Mouse (Mus musculus) intestine, embryonic 15.5 days (tissue): ENCODE data around the gene Git1. TPM values are rescaled to one million over a fixed set of nuclear protein-coding genes. Genes with fewer than 3 reads are reported as not detected.

Source experiments
- ATAC-seq: fragments of 200-750 bp; cut with Nextera tagmentation; 2 replicates; pipeline ENCODE4 v1.8.0; 2017; ENCODE audit warnings: moderate TSS enrichment, moderate library complexity
- H3K27ac ChIP-seq: fragments of 300-500 bp; sonication (generic); 2 replicates; pipeline ENCODE4 v1.5.1; 2015; ENCODE audit warnings: mild to moderate bottlenecking, inconsistent platforms
- H3K27me3 ChIP-seq: fragments of 300-500 bp; sonication (generic); replicated peaks from 2 replicates; pipeline ENCODE4 v1.6.1; 2015; ENCODE audit warnings: inconsistent platforms
- H3K36me3 ChIP-seq: fragments of 300-500 bp; sonication (generic); 2 replicates; pipeline ENCODE4 v1.6.1; 2015; ENCODE audit warnings: inconsistent platforms
- H3K4me1 ChIP-seq: fragments of 300-500 bp; sonication (generic); replicated peaks from 2 replicates; pipeline ENCODE4 v1.6.1; 2015; ENCODE audit warnings: inconsistent platforms
- H3K4me2 ChIP-seq: fragments of 300-500 bp; sonication (generic); replicated peaks from 2 replicates; pipeline ENCODE4 v1.6.1; 2015; ENCODE audit warnings: mild to moderate bottlenecking, inconsistent platforms
- H3K4me3 ChIP-seq: fragments of 300-500 bp; sonication (generic); replicated peaks from 2 replicates; pipeline ENCODE4 v1.5.1; 2015; ENCODE audit warnings: inconsistent platforms
- H3K9ac ChIP-seq: fragments of 300-500 bp; sonication (generic); 2 replicates; pipeline ENCODE4 v1.6.1; 2015; ENCODE audit warnings: inconsistent platforms
- H3K9me3 ChIP-seq: fragments of 300-500 bp; sonication (generic); 2 replicates; pipeline ENCODE4 v1.6.1; 2016; ENCODE audit warnings: inconsistent platforms
- WGBS: fragments of 180-500 bp; shearing (Covaris S2); methylation state at CpG from one replicate; pipeline ENCODE4 v1.1.7; 2015; 5-methylcytosine and 5-hydroxymethylcytosine counted together
- polyA plus RNA-seq: library from polyadenylated mRNA; unstranded; fragments of >200 nt; fragmentation: Nextera tagmentation; extraction: Ambion mirVana; gene quantifications from 2 replicates; pipeline ENCODE4 v1.2.1, GENCODE M21; 2015

The Git1 gene
- polyA plus RNA-seq, 1 experiment from 2014 or later: 10.7 TPM

GRCm38 (mm10) chr11:77506941-77507340 is 13.6 kb downstream of the Git1 start:
- Histone ChIP-seq H3K27ac (peak overlapping the region; percentile 2; the same call in 1 of the 2 replicates), H3K36me3 (peaks cover 49% of the 10 kb centered on the region), H3K9ac (no peak overlapping the region), H3K4me3 (no peak overlapping the region), H3K4me2 (no peak overlapping the region), H3K4me1 (peaks cover 25% of the 10 kb centered on the region), H3K9me3 (no peaks in the 10 kb centered on the region), H3K27me3 (no peaks in the 10 kb centered on the region)
- no peak for ATAC-seq
- 81% methylated on average over 6 of the region's 6 CpGs for WGBS

DNA sequence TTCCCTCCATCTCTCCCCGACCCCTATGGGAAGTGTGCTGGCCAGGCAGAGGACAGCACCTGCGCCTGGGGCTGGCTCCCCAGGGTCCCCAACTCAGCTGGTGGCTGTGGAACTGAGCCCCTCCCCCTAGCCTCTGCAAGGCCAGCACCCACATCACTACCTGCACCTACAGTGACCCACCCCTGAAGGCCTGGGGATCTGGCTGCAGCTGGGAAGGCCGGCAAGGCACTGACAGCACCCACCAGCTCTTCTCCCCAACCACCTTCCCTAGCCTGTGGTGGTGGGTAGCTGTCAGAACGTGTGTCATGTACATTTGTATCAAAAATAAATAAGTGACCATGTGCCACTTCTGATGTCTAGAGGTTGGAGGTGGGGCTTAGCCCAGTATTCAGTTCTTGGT is 14.1 kb downstream of the Git1 start:
- ATAC-seq: no peak
- peaks cover 46% of the 10 kb centered on the region for H3K36me3 ChIP-seq
- no peak overlapping the region for H3K4me3 ChIP-seq
- no peaks in the 10 kb centered on the region for H3K9me3 ChIP-seq
- 77% methylated on average over 4 of the region's 4 CpGs for WGBS
- H3K27ac ChIP-seq: no peak overlapping the region
- H3K4me2 ChIP-seq: no peak overlapping the region
- H3K27me3 ChIP-seq: no peaks in the 10 kb centered on the region
- H3K4me1 ChIP-seq: peaks cover 28% of the 10 kb centered on the region
- H3K9ac ChIP-seq: no peak overlapping the region

GRCm38 (mm10) chr11:77508068-77509021 is 15.0 kb downstream of the Git1 start:
- Histone ChIP-seq H3K9ac (peak overlapping the region; percentile 39), H3K27me3 (no peaks in the 10 kb centered on the region), H3K9me3 (no peaks in the 10 kb centered on the region), H3K27ac (no peak overlapping the region), H3K4me1 (peaks cover 29% of the 10 kb centered on the region), H3K4me2 (peak overlapping the region; percentile 78), H3K36me3 (peaks cover 39% of the 10 kb centered on the region), H3K4me3 (peak overlapping the region; percentile 32)
- WGBS: 21% methylated on average over 49 of the region's 49 CpGs
- ATAC-seq: peak; percentile 33

- Histone ChIP-seq H3K27me3 (peaks cover 8% of the 10 kb centered on the region; the same call in 1 of the 2 replicates), H3K9me3 (no peaks in the 10 kb centered on the region), H3K36me3 (peaks cover 12% of the 10 kb centered on the region), H3K4me3 (no peak overlapping the region), H3K4me1 (peaks cover 47% of the 10 kb centered on the region), H3K4me2 (no peak overlapping the region), H3K27ac (no peak overlapping the region), H3K9ac (no peak overlapping the region)
- WGBS: 64% methylated on average over 5 of the region's 5 CpGs
- ATAC-seq: no peak
These were observed 18.0 kb downstream of the Git1 start for GRCm38 (mm10) chr11:77511336-77511735.

DNA sequence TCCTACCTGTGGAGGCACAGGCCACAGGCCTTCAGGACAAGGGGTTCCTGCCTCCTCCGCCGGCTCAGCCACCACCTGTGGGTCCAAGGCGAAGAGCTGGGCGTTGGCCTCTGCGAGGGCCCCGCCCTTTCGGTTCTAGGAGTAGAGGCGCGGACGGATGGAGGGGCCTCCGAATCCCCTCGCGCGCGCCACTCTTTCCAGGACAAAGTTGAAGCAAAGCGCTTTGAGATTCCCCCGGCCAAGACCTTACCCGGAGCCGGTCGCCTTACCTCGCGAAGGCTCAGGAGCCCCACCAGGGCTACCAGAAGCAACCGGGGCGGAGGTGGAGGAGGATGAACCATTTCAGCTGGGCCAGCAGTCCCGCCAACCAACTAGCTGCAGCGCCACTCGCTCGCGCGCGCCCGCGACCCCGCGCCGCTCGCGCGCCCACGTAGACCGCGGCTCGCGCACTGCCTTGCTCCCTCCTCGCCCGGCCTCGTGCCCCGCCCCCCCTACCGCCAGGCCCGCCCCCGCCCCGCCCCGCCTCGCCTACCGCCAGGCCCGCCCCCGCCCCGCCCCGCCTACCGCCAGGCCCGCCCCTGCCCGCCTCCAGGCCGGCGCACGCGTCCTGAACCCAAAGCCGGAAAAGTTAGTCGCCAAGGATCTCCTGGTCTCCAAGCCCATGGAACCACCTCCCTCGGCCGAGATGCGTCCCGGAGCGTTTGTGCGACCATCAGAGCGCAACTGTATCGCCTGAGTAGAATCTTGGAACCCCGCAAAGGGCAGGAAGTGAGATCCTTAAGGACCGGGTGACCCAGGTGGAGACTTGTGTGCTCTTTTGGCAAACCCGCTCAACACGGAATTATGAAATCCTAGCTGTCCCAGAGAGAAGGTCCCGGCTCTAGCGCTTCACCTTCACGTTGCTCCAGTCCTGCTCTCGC is 19.8 kb downstream of the Git1 start:
- H3K4me1 ChIP-seq: peaks cover 34% of the 10 kb centered on the region
- no peaks in the 10 kb centered on the region for H3K9me3 ChIP-seq
- under 1% methylated on average over 71 of the region's 84 CpGs for WGBS
- peak overlapping the region; percentile 79 for H3K27ac ChIP-seq
- peaks cover 8% of the 10 kb centered on the region; the same call in 1 of the 2 replicates for H3K27me3 ChIP-seq
- peak; percentile 80 for ATAC-seq
- H3K4me2 ChIP-seq: peak overlapping the region; percentile 98
- H3K36me3 ChIP-seq: no peaks in the 10 kb centered on the region
- H3K9ac ChIP-seq: peak overlapping the region; percentile 74
- H3K4me3 ChIP-seq: peak overlapping the region; percentile 67

DNA sequence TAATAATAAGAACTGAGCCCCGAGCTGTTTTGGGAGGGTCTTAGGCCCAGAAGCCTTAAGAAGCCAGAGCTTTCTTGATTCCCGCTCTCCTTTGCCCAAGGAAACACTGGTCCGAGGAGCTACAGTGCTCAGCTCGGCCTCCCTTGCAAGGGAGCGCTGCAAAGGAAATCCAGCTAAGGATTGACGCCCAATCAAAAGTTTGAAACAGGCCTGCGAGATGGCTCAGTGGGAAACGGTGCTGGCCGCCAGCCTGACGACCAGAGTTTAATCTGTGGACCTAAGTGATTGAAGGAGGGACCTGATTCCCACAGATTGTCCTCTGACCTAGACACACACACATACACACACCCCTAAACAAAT is 20.4 kb downstream of the Git1 start:
- H3K27ac ChIP-seq: peak overlapping the region; percentile 45; the same call in 1 of the 2 replicates
- 0 out of 2 replicates have a peak, but pooled peaks have one; percentile 1 for ATAC-seq
- no peaks in the 10 kb centered on the region for H3K36me3 ChIP-seq
- WGBS: 15% methylated on average over 10 of the region's 10 CpGs
- H3K4me3 ChIP-seq: peak overlapping the region; percentile 67
- H3K9ac ChIP-seq: peak overlapping the region; percentile 48
- H3K27me3 ChIP-seq: peaks cover 8% of the 10 kb centered on the region; the same call in 1 of the 2 replicates
- H3K9me3 ChIP-seq: no peaks in the 10 kb centered on the region
- H3K4me1 ChIP-seq: peaks cover 30% of the 10 kb centered on the region
- H3K4me2 ChIP-seq: peak overlapping the region; percentile 98

- peak overlapping the region; percentile 62; the same call in 1 of the 2 replicates for H3K9ac ChIP-seq
- no peak for ATAC-seq
- peak overlapping the region; percentile 29; the same call in 1 of the 2 replicates for H3K27ac ChIP-seq
- H3K4me3 ChIP-seq: peak overlapping the region; percentile 51
- WGBS: 16% methylated on average over 19 of the region's 19 CpGs
- peak overlapping the region; percentile 98 for H3K4me2 ChIP-seq
- H3K27me3 ChIP-seq: peaks cover 8% of the 10 kb centered on the region; the same call in 1 of the 2 replicates
- no peaks in the 10 kb centered on the region for H3K9me3 ChIP-seq
- no peaks in the 10 kb centered on the region for H3K36me3 ChIP-seq
- peaks cover 30% of the 10 kb centered on the region for H3K4me1 ChIP-seq
These were observed 21.0 kb downstream of the Git1 start for GRCm38 (mm10) chr11:77514281-77514831.

DNA sequence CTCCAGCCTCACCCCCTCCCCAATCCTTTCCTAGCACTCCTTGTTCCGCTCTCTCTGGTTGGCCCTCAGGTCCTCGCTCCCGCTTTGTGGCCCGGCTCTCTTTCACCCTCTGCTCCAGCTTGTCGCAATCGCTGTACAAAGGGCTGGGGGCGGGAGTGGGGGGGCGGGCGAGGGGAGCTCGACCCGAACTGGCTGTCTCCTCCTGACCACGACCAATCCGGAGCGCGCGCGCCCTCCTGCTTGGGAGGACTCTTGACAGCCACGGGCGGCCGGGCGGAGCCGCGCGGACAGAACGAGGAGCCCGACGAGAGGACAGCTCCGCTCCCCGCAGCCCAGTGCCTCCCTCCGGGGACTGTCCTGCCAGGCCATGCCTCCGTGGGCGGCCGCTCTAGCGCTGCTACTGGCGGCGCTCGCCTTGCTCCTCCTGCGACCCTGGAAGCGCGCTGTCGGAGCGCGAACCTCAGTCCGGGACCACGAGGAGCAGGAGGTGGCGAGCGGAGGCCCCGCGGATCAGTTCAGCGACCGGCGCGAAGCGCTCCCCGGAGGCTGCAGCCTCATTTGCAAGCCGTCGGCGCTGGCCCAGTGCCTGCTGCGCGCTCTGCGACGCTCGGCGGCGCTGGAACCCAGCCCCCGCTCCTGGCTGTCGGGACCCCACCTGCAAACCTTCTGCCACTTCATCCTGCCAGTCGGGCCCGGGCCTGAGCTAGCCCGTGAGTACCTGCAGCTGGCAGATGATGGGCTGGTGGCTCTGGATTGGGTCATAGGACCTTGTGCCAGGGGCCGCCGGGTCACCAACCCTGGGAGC is 21.7 kb downstream of the Git1 start, which contains the start of gene Abhd15:
Gene Abhd15, plus strand, starts transcription at position 290 of the 805 bp plus-strand sequence.
- H3K4me3 ChIP-seq: peak within 1 kb of the TSS; percentile 51
- no peaks in the 10 kb centered on the region for H3K9me3 ChIP-seq
- no peaks in the 10 kb centered on the region for H3K36me3 ChIP-seq
- H3K27me3 ChIP-seq: peaks cover 8% of the 10 kb centered on the region; the same call in 1 of the 2 replicates
- peak; percentile 50 for ATAC-seq
- H3K27ac ChIP-seq: peak within 1 kb of the TSS; percentile 29
- H3K9ac ChIP-seq: peak within 1 kb of the TSS; percentile 62
- under 1% methylated on average over 72 of the region's 72 CpGs for WGBS
- peak within 1 kb of the TSS; percentile 98 for H3K4me2 ChIP-seq
- H3K4me1 ChIP-seq: peaks cover 30% of the 10 kb centered on the region

GRCm38 (mm10) chr11:77515637-77516552 is 22.5 kb downstream of the Git1 start, which contains the start of gene Trp53i13:
Gene Trp53i13, minus strand, starts transcription at chr11:77515980.
- H3K4me3 ChIP-seq: peak within 1 kb of the TSS; percentile 51
- peak within 1 kb of the TSS; percentile 98 for H3K4me2 ChIP-seq
- H3K9ac ChIP-seq: peak within 1 kb of the TSS; percentile 62
- peaks cover 30% of the 10 kb centered on the region for H3K4me1 ChIP-seq
- peak within 1 kb of the TSS; percentile 29; the same call in 1 of the 2 replicates for H3K27ac ChIP-seq
- 9% methylated on average over 39 of the region's 39 CpGs for WGBS
- ATAC-seq: no peak
- H3K9me3 ChIP-seq: no peaks in the 10 kb centered on the region
- H3K27me3 ChIP-seq: peaks cover 8% of the 10 kb centered on the region; the same call in 1 of the 2 replicates
- no peaks in the 10 kb centered on the region for H3K36me3 ChIP-seq
